Mouse (Mus musculus) lung, adult 2 months (tissue): ENCODE results near the gene Arpc4.

Experiments used
- CTCF ChIP-seq: fragments of 200-500 bp; IDR thresholded peaks from 2 replicates; pipeline ENCODE4 v1.5.1; 2011; ENCODE audit warnings: mild to moderate bottlenecking, low read length, control low read depth; ENCODE audit not compliant: insufficient read depth
- POLR2A ChIP-seq: fragments of 200-500 bp; IDR thresholded peaks from 2 replicates; pipeline ENCODE4 v1.6.1; 2011; ENCODE audit warnings: low read depth, mild to moderate bottlenecking, control low read depth, low read length, borderline replicate concordance; ENCODE audit errors: extremely low read depth

GRCm38 (mm10) chr6:113351161-113351560 lies 26.8 kb upstream of the Arpc4 start:
- TF ChIP-seq POLR2A: no peak
- TF ChIP-seq CTCF: no peak
